Mouse (Mus musculus) kidney, postnatal 36 days (tissue): ENCODE measurements at regions not wholly inside any gene's neighbourhood (a gene's known extent, or its start where the extent isn't known, plus 50 kb on each side); places are given as distances from the start of the nearest gene placed in this dataset.

Experiments
- DNase-seq, 2 experiments: peaks; one replicate each; pipeline ENCODE4 v3.0.0; 2021 to 2022; ENCODE audit warnings: mixed read lengths in 2 of 2

DNA sequence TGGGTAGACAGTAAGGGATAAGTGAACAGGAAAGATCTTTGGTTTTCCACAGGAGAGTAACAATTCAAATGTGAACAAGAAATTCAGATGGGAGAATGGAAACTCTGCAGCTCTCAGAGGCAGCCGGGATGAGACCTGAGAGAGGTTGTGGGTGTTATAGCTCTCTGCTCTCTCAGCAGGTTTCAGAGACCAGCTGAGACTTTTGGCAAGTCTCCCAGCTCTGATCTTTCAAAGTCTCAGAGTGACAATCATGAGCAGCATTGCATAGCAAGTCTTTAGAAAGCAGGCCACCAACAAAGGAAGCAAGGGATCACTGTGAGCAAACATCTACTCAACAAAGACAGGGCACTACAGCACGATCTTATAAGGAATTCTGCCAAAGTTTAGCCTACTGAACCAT, 73.4 kb upstream of the Gnpda2 start:
- no peak for DNase-seq

DNA sequence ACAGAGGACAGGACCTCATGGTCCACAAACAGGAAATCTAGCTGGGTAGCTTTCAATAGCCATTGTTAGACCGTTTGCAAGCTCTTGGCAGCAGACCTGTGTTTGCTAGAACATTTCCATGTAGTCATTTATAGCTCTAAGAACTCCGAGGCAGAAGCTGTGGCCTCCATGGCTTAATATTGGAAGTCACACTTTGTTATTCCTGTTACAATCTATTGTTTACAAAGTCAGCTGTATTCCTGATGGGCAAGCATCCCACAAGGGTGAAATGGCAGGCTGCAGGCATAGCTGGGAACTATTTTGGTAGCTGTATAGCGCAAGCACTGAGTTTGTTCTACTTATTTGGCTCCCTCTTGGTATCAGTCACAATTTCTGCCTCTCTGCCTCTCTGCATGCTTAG, 71.8 kb upstream of the Gnpda2 start:
- no peak for DNase-seq
